Mouse (Mus musculus): ENCODE measurements around the gene Amotl2.

- TF ChIP-seq CTCF (IDR thresholded peaks at IDR 0.05; ENCODE audit: low read depth): no peak
- TF ChIP-seq EP300 (IDR thresholded peaks at IDR 0.05; ENCODE audit: low read depth): no peak
Measured at GRCm38 (mm10) chr9:102737405-102737804, 20.9 kb downstream of the Amotl2 start.

Measured in liver, postnatal 0 days (tissue).